Mouse (Mus musculus) hindbrain, embryonic 10.5 days (tissue): ENCODE data around the gene Mrpl23. TPM values are rescaled to one million over a fixed set of nuclear protein-coding genes. Genes with fewer than 3 reads are reported as not detected.
A peak's percentile ranks its signal among the peaks of the same experiment; 100 is the strongest.

ENCODE experiments used
- DNase-seq: peaks from one replicate; pipeline ENCODE4 v3.0.0-alpha.2; 2017; ENCODE audit warnings: low spot score
- H3K27ac ChIP-seq: fragments of 300-500 bp; sonication (generic); 2 replicates; pipeline ENCODE4 v1.5.1; 2016; ENCODE audit warnings: mild to moderate bottlenecking, moderate library complexity
- H3K27me3 ChIP-seq: fragments of 300-500 bp; sonication (generic); 2 replicates; pipeline ENCODE4 v1.6.1; 2016; ENCODE audit warnings: mild to moderate bottlenecking; ENCODE audit not compliant: poor library complexity, insufficient read depth, severe bottlenecking
- H3K36me3 ChIP-seq: fragments of 300-500 bp; sonication (generic); 2 replicates; pipeline ENCODE4 v1.6.1; 2016; ENCODE audit warnings: mild to moderate bottlenecking, moderate library complexity
- H3K4me1 ChIP-seq: fragments of 300-500 bp; sonication (generic); replicated peaks from 2 replicates; pipeline ENCODE4 v1.6.1; 2016; ENCODE audit warnings: mild to moderate bottlenecking
- H3K4me3 ChIP-seq: fragments of 300-500 bp; sonication (generic); 2 replicates; pipeline ENCODE4 v1.5.1; 2016; ENCODE audit warnings: mild to moderate bottlenecking, moderate library complexity
- H3K9me3 ChIP-seq: fragments of 300-500 bp; sonication (generic); 2 replicates; pipeline ENCODE4 v1.6.1; 2016; ENCODE audit warnings: mild to moderate bottlenecking, moderate library complexity
- WGBS: fragments of 180-500 bp; shearing (Covaris S2); methylation state at CpG from one replicate; pipeline ENCODE4 v1.1.7; 2016; 5-methylcytosine and 5-hydroxymethylcytosine counted together
- polyA plus RNA-seq: library from polyadenylated mRNA; unstranded; fragments of >200 nt; fragmentation: Nextera tagmentation; extraction: Ambion mirVana; gene quantifications from 2 replicates; pipeline ENCODE4 v1.2.1, GENCODE M21; 2016

The Mrpl23 gene
- polyA plus RNA-seq, 1 experiment from 2014 or later, result 17.7 TPM

- H3K36me3 ChIP-seq, result no peaks in the 10 kb centered on the region
- peak; percentile 59 for DNase-seq
- 23% methylated on average over 13 of the region's 13 CpGs for WGBS
- H3K9me3 ChIP-seq, result no peaks in the 10 kb centered on the region
- peak overlapping the region; percentile 16 for H3K4me3 ChIP-seq
- H3K4me1 ChIP-seq, result peaks cover 64% of the 10 kb centered on the region
- 0 out of 2 replicates have a peak, but pooled peaks cover 4% of the 10 kb centered on the region for H3K27me3 ChIP-seq
- H3K27ac ChIP-seq, result peak overlapping the region; percentile 93
Measured at GRCm38 (mm10) chr7:142525342-142526178, 6.9 kb upstream of the Mrpl23 start.

- no peak overlapping the region for H3K4me3 ChIP-seq
- peaks cover 71% of the 10 kb centered on the region for H3K4me1 ChIP-seq
- 64% methylated on average over 10 of the region's 10 CpGs for WGBS
- no peaks in the 10 kb centered on the region for H3K36me3 ChIP-seq
- DNase-seq, result no peak
- H3K27me3 ChIP-seq, result no peaks in the 10 kb centered on the region
- no peaks in the 10 kb centered on the region for H3K9me3 ChIP-seq
- H3K27ac ChIP-seq, result 0 out of 2 replicates have a peak overlapping the region, but pooled peaks have one; percentile 18
Measured at GRCm38 (mm10) chr7:142529350-142529749, 3.1 kb upstream of the Mrpl23 start.

GRCm38 (mm10) chr7:142531973-142532521, 439 bp upstream of the Mrpl23 start:
- H3K27ac ChIP-seq, result peak overlapping the region; percentile 97
- 77% methylated on average over 4 of the region's 4 CpGs for WGBS

GRCm38 (mm10) chr7:142533059-142533855, 771 bp downstream of the Mrpl23 start:
- H3K4me1 ChIP-seq, result peaks cover 62% of the 10 kb centered on the region
- no peaks in the 10 kb centered on the region for H3K9me3 ChIP-seq
- peaks cover 22% of the 10 kb centered on the region for H3K36me3 ChIP-seq
- peak; percentile 88 for DNase-seq
- no peaks in the 10 kb centered on the region for H3K27me3 ChIP-seq
- peak overlapping the region; percentile 84 for H3K4me3 ChIP-seq
- peak overlapping the region; percentile 97 for H3K27ac ChIP-seq
- under 1% methylated on average over 44 of the region's 44 CpGs for WGBS

More at GRCm38 (mm10) chr7:142531973-142532521, 439 bp upstream of the Mrpl23 start:
- H3K4me3 ChIP-seq, result 0 out of 2 replicates have a peak overlapping the region, but pooled peaks have one; percentile 84
- no peaks in the 10 kb centered on the region for H3K9me3 ChIP-seq
- peaks cover 18% of the 10 kb centered on the region for H3K36me3 ChIP-seq
- no peak for DNase-seq
- no peaks in the 10 kb centered on the region for H3K27me3 ChIP-seq
- peaks cover 55% of the 10 kb centered on the region for H3K4me1 ChIP-seq

- DNase-seq, result no peak
- Histone ChIP-seq H3K4me3 (no peak overlapping the region), H3K4me1 (peaks cover 69% of the 10 kb centered on the region), H3K27me3 (no peaks in the 10 kb centered on the region), H3K9me3 (no peaks in the 10 kb centered on the region), H3K27ac (peak overlapping the region; percentile 57; the same call in 1 of the 2 replicates), H3K36me3 (peaks cover 31% of the 10 kb centered on the region)
- WGBS, result 93% methylated on average over 4 of the region's 4 CpGs
Measured at GRCm38 (mm10) chr7:142535116-142535515, 2.6 kb downstream of the Mrpl23 start.

- Histone ChIP-seq H3K36me3 (peaks cover 37% of the 10 kb centered on the region), H3K9me3 (no peaks in the 10 kb centered on the region), H3K27ac (0 out of 2 replicates have a peak overlapping the region, but pooled peaks have one; percentile 57), H3K27me3 (no peaks in the 10 kb centered on the region), H3K4me3 (no peak overlapping the region), H3K4me1 (peaks cover 74% of the 10 kb centered on the region)
- no peak for DNase-seq
- WGBS, result 97% methylated on average over 5 of the region's 5 CpGs
Measured at GRCm38 (mm10) chr7:142535832-142536231, 3.3 kb downstream of the Mrpl23 start.

GRCm38 (mm10) chr7:142537181-142537580, 4.7 kb downstream of the Mrpl23 start:
- Histone ChIP-seq H3K9me3 (no peaks in the 10 kb centered on the region), H3K27me3 (no peaks in the 10 kb centered on the region), H3K27ac (peak overlapping the region; percentile 89), H3K36me3 (peaks cover 45% of the 10 kb centered on the region), H3K4me3 (no peak overlapping the region), H3K4me1 (peaks cover 73% of the 10 kb centered on the region)
- no peak for DNase-seq
- 68% methylated on average over 5 of the region's 5 CpGs for WGBS

GRCm38 (mm10) chr7:142537879-142538278, 5.4 kb downstream of the Mrpl23 start:
- Histone ChIP-seq H3K27me3 (no peaks in the 10 kb centered on the region), H3K9me3 (no peaks in the 10 kb centered on the region), H3K4me3 (no peak overlapping the region), H3K4me1 (peaks cover 73% of the 10 kb centered on the region), H3K27ac (peak overlapping the region; percentile 89), H3K36me3 (peaks cover 45% of the 10 kb centered on the region)
- DNase-seq, result peak; percentile 88
- WGBS, result 7% methylated on average over 6 of the region's 6 CpGs

GRCm38 (mm10) chr7:142538291-142538690, 5.8 kb downstream of the Mrpl23 start:
- Histone ChIP-seq H3K9me3 (no peaks in the 10 kb centered on the region), H3K4me3 (no peak overlapping the region), H3K27ac (peak overlapping the region; percentile 89), H3K4me1 (peaks cover 73% of the 10 kb centered on the region), H3K27me3 (no peaks in the 10 kb centered on the region), H3K36me3 (peaks cover 45% of the 10 kb centered on the region)
- 32% methylated on average over 4 of the region's 4 CpGs for WGBS
- DNase-seq, result no peak

GRCm38 (mm10) chr7:142538766-142539165, 6.3 kb downstream of the Mrpl23 start:
- Histone ChIP-seq H3K4me3 (no peak overlapping the region), H3K27ac (peak overlapping the region; percentile 89), H3K9me3 (no peaks in the 10 kb centered on the region), H3K36me3 (peaks cover 47% of the 10 kb centered on the region), H3K4me1 (peaks cover 73% of the 10 kb centered on the region), H3K27me3 (no peaks in the 10 kb centered on the region)
- 33% methylated on average over 6 of the region's 6 CpGs for WGBS
- no peak for DNase-seq

- peaks cover 52% of the 10 kb centered on the region for H3K36me3 ChIP-seq
- H3K9me3 ChIP-seq, result no peaks in the 10 kb centered on the region
- no peaks in the 10 kb centered on the region for H3K27me3 ChIP-seq
- WGBS, result 61% methylated on average over 8 of the region's 8 CpGs
- H3K4me1 ChIP-seq, result peaks cover 66% of the 10 kb centered on the region
- no peak for DNase-seq
- peak overlapping the region; percentile 89 for H3K27ac ChIP-seq
- H3K4me3 ChIP-seq, result no peak overlapping the region
Measured at GRCm38 (mm10) chr7:142539828-142540227, 7.3 kb downstream of the Mrpl23 start.

GRCm38 (mm10) chr7:142542771-142543303, 10.4 kb downstream of the Mrpl23 start:
- DNase-seq, result no peak
- Histone ChIP-seq H3K27me3 (no peaks in the 10 kb centered on the region), H3K4me3 (no peak overlapping the region), H3K36me3 (peaks cover 37% of the 10 kb centered on the region), H3K4me1 (peaks cover 71% of the 10 kb centered on the region), H3K27ac (peak overlapping the region; percentile 77), H3K9me3 (no peaks in the 10 kb centered on the region)
- 34% methylated on average over 11 of the region's 11 CpGs for WGBS
